Mouse (Mus musculus): ENCODE measurements around the gene Gm11444.

Gm11444 gene

DNA sequence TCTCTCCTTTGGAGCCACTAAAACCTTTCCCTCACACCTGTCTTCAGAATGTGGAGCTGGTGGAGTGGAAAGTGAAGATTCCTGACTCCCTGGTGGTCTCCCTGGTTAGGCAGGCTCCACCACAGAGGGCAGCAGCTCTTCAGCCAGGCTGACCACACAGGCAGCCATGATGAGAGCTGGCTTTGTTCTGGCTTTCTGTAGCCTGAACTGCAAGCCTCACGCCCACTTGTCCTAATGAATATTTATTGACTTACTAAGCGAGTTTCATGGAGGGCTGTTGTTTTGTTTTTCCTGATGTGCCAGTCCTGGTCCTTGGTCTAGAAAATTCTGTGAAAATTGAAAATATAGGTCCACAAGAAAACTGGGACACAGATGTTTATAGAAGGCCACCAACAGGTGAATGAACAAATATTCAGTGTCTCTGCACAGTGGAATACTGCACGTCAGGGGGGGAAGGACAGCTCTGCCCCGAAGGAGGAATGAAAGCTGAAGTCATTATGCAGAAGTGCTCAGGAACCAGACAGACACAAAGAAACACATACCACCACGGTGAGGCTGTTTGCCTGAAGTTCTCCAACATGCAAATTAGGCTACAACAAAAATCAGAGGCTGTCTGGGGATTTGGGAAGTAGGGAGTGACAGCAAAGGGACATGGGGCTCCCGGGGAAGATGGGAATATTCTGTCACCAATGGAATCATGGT lies 8.0 kb upstream of the Gm11444 start:
- DNase-seq (ENCODE audit: low spot score in 2 of 2) = no peak

DNA sequence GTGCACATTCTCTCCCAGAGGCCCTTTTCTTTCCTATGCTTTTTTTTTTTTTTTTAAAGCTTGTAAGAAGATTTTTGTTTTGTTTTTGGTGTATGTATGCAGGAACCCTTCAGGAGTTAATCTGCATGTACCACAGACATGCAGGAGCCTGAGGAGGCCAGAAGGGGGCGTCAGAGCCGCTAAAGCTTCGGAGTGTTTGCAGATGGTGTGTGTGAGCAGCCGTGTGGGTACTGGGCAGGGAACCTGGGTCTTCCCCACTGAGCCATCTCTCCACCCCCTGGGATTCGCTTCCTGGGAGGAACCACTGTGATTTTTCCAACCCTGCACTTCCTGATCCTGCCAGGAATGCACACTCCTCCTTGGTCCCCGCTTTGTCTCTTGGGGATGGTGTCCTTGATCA lies 625 bp upstream of the Gm11444 start:
- no peak for DNase-seq (ENCODE audit: low spot score in 2 of 2)

DNA sequence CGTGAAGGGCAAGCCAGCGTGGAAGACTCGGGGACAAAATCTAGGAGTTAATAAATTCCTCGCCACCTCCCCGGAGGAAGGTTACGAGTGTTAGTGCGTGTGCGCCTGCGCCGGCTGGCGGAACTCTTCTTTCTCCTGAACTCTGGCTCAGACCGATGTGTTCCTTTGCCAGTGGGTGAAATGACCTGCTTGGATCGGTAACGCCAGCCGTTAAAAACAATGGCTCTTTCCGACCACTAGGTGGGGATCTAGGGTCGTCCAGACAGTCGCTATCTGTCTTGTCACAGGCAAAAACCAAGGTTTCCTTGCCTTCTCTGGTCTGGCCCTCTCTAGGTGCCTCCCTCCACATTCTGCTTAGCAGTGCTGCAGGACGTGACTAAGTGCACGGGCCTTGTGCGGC lies 1.1 kb downstream of the Gm11444 start:
- peak in 1 of 2 experiments; percentile 32 for DNase-seq (ENCODE audit: low spot score in 2 of 2)

DNA sequence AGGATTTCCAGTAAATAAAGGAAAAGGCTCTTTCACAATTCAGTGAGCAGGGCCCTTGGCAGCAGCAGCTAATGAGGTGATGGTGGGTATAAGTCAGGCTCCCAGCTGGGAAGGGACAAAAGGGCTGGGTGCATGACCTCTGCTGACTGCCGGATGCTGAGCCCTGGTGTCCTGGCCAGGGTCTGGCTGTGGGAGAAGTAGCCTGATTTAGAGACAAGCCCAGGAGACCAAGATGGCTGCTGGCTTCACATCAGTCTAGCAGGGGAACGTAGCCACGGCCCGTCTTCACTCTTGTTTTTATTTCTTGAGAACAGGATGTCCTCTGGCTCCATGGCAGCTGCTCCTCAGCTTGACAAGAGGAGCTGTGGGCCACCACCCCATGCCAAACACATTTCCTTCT lies 3.6 kb downstream of the Gm11444 start:
- DNase-seq (ENCODE audit: low spot score in 2 of 2) = no peak

DNA sequence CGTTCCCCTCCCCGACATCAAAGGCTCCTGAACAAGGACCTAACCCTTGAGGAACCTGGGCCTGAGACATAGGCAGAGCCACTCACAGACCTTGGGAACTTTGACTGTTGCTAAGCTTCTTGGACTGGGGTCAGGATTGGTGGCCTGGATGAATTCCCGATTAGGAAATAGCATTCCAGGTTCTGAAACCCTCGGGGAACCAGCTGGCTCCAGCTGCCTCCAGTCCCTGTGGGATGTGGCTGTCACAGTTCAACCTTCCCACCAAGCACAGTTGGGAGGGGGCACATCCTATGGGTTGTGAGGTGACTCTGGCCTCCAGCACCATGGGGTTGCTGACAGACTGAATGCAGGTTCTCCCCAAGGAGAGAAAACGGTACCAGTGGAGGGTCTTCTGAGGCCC lies 4.2 kb downstream of the Gm11444 start:
- DNase-seq (ENCODE audit: low spot score in 2 of 2) = no peak

DNA sequence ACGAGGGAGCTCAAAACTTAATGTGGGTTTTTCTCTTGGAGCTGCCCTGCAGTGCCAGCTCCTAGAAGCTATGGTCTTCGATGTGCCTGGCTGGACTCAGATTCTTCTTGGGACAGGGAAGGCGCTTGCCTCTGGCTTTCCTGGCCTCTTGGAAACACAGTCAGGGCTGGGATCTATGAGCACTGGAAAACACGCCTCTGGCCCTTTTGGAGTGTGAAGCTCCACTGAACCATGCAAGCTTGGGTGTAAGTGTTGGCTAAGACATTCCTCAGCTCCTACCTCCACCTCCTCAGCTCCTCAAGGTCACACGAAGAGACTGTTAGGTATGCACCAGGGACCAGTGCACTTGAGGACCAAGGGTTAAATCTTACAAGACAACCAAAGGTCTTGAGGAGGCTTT lies 5.2 kb downstream of the Gm11444 start:
- DNase-seq (ENCODE audit: low spot score in 2 of 2) = no peak

DNA sequence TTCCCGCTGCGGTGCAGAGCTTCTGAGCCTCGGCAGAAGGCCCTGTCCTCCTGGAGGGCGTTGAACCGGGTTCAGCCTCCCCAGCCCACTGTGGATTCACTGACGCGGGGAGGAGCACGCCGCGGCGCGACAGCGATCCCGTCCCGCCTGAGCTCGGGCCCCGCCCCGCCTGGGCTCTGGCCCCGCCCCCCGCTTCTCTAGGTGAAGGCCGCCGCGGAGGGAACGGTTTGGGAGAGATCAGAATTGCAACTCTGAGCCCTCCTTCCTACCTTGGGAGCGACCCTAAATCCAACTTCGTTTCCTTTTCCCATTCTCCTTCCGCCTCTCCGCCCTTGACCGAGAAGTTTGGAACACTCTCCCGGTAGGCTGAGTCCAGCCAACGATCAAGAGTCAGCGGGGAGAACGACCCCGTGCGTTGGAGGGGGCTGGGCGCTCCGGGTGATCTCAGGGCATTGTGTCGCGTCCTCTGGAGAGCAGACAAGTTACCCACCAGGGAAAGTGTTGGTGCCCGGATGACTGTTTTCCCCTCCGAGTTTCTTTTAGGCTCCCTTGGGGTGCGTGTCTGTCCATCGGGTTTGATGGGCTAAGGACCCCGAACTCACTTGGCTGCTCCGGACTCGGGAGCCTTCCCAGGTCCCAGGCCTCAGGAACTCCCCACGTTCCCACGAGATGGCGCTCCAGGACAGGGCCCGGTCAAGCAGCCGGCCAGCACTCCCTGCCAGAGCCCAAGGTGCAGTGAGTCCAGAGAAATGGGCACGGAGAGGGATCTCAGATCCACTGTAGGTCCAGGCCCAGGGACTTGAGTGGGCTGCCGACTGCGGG lies 5.8 kb downstream of the Gm11444 start:
- peak; percentile 32 to 61 for DNase-seq (ENCODE audit: low spot score in 2 of 2)

DNA sequence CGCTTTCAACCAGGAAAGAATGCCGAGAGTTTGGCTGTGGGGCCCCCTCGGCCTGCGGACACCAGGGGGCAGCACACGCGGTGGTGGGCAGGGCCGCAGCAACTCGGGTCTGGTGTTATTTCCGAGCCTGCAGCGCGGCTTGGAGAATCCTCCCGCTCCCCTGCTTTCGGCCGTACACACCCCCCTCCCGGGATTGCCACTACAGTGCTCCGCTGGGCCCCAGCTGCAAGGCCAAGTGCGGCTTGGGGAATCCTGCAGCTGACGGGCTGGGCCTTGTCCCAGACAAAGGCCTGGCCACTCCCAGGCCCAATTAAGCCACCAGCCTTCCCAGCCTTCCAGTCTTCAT lies 6.8 kb downstream of the Gm11444 start:
- DNase-seq (ENCODE audit: low spot score in 2 of 2) = no peak

DNA sequence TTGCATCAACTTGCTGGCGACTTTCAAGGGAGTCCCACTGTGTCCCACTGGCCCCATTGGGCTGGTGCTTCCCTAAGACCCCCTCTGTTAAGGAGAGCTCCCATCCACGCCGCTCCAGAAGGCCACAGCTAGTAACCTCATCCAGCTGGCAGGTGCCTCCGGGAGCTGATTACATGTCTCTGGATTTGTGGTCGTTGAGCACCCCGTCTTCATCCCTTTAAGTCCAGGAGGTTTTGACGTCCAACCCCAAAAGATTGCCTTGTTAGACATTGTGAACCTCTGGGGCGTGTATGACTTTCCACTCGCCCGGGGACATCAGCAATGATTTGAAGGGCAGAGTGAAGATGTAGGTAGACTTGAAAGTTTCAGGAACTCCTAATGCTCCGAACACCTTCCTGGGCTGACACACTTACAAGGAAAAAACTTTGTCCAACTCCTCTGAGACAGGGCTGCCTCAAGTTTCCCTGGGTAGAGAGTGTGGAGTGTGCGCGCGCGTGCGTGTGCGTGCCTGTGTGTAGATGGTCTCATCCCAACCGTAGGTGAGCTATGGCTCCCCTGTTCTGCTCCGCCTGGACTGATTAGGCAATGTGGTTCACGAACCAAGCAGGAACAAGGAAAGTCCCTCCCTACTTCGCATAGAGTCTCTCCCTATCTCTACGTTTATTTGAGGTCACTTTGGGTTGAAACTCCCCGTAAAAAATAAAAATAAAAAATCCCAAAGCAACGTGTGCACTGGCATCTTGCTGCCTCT lies 7.4 kb downstream of the Gm11444 start:
- no peak for DNase-seq (ENCODE audit: low spot score in 2 of 2)

DNA sequence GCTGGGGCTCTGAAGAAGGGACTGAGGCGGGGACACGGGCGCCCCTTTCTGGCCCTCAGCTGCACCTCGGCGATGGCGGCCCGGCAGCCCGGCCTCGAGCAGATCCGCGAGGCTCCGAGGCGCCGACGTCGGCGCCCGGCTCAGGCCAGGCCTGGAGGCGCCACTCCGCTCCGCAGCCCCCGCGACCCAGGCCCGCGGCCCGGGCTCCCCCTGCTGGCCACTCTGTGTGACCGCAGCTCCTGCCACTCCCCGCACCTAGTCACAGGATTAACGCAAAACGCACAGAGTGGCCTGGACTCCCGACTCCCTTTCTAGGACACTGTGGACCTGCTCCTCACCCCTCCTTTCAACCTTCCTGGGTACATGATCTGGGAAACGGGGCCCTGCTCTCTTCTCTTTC lies 8.2 kb downstream of the Gm11444 start:
- DNase-seq (ENCODE audit: low spot score in 2 of 2) = no peak

DNA sequence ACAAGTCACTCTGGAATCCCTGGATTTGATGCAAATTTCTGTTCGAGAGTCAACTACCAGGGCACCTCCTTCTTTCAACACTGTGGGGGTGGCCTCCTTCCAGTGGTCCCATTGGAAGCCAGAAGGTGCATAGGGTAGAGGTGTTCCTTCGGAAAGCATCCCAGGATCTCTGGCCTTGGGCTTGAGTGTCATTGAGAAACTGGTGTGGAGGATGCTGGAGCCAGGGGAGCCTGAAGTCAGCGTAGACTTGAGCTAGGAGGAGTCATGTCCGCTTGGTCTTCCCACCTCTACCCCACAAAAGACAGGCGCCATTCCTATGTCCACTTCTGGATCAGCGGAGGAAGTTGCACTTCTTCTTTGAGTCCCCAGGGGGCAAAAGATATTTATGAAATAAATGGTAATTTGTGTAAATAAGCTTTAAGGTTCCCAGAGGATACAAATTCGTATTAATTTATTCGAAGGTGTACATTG lies 8.9 kb downstream of the Gm11444 start:
- no peak for DNase-seq (ENCODE audit: low spot score in 2 of 2)

DNA sequence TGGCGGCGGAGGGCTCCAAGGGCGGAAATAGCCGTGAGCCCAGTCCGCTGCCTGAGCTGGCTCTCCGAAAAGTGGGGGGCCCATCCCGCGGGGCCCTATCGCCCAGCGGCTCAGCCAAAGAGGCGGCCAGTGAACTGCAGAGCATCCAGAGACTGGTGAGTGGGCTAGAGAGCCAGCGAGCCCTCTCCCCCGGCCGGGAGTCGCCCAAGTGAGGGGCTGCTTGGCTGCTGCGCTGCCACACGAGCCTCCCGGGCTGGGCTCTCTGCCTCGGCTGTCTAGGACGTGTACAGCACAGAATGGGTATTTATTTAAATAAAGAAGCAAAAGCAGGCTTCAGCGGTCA lies 9.4 kb downstream of the Gm11444 start:
- no peak for DNase-seq (ENCODE audit: low spot score in 2 of 2)

DNA sequence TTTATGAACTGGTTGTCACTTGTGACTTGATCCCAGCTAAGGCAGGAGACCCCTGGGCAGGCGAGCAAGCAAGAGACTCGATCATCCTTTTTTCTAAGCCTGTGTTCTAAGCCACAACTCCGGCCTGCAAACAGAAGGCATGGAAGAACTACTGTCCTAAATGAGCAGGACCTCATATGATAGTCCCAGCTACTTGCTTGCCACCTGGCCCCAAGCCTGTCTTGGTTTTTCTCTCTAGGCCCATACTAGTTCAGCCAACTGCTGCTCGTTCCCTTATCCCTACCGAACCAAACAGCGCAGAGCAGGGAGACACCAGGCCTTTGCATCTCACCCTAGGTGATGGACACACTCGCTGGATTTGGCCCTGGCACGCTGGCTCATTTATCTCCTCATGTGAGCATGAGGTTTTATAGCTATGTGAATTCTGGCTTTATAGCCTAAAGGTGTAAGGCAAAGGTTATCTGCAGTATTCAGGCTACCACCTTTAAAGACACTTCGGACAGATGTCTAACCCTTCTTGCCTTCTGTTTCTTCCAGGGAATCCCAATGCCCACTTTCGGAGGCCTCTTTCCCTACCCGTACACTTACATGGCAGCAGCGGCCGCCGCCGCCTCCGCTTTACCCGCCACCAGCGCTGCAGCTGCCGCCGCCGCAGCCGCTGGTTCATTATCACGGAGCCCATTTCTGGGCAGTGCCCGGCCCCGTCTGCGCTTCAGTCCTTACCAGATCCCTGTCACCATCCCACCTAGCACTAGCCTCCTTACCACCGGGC lies 9.9 kb downstream of the Gm11444 start:
- DNase-seq (ENCODE audit: low spot score in 2 of 2) = no peak

DNA sequence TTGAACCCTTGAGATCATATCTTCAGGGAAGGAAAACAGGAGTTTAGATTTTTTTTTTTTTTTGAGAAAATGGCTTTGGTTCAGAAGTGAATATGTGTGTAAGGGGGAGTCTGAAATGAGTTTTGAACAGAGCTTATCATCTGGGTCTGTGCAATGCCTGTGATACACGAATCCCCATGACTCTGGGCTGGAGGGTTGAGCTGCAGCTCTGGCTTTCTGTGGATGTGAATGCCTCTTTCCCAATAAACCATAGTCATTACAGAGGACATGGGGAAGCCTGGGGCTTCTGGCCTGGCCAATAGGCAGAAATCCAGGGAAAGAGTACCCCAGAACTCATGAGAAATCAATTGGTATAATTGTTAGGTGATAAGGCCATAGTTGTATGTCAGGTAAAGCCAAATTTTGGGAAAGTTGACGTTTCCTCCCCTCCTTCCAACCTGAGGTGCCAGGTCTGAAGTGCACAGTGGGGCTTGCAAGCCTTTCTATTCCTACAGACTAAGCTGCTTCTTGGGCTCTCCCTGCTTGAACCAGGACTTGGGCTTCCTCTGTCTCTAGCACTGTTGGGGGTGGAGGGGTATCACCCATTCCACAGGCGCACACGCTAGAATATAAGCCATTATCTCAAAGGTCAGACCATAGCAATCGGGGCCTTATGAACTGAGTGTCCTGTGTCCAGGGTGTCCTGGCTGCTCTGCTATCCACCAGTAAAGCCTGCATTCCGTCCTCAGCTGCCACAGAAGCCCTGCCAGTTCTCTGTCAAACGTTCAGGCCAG lies 10.7 kb downstream of the Gm11444 start:
- DNase-seq (ENCODE audit: low spot score in 2 of 2) = no peak

DNA sequence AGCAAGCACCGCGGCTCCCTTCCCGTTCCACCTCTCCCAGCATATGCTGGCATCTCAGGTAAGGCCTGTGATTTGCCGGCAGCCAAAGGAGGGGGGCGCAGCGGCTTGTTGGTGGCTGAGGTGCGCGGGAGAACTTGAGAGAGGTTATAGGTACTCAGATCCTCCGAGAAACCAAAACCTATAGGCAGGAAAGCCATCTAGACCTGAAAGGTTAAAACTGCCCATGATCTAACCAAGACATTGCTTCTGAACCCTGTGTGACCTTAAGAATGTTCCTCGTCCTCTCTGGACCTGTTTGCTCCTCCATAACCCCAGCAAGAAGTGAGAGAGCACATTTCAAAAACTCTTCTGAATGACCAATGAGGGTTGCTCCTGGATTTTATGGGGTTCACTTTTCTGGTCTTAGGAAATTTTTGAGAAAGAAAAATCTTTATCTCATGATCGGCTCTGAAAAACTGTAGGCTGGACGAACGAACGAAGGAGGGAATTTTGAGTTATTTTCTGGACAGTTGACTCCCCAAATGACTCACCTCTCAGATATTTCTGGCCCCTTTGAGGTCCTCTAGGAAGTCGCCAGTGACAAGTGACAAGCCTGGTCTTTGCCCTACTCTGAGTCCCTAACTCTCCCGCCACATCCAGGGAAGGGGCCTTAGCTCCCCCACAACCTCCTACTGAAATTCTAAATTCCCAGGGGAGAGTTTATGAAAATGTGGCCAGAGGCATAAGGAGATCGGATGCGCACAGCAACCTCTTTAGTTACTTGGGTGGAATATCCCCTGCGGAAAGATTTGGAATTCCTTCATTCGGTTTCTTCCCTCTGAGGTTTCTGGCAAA lies 11.5 kb downstream of the Gm11444 start:
- DNase-seq (ENCODE audit: low spot score in 2 of 2) = no peak

DNA sequence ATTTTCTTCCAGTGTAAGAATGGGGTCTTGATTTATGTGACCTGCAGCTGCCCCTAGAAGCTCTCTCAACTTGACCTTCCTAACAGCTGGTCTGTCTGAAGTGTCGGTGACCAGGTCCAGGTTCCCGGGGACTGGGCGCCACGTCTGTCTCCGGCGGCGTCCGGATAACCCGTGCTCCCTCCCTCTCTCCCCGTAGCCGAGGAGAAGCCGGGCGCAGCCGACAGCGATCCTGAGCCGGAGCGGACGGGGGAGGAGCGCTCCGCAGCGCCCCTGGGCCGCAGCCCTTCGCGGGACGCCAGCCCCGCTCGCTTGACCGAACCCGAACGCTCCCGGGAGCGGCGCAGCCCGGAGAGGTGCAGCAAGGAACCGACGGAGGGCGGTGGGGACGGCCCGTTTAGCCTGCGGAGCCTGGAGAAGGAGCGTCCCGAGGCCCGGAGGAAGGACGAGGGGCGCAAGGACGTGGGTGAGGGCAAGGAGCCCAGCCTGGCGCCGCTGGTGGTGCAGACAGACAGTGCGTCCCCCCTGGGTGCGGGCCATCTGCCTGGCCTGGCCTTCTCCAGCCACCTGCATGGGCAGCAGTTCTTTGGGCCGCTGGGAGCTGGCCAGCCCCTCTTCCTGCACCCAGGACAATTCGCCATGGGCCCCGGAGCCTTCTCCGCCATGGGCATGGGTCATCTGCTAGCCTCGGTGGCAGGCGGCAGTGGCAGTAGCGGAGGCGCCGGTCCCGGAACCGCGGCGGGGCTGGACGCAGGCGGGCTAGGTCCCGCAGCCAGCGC lies 12.3 kb downstream of the Gm11444 start:
- no peak for DNase-seq (ENCODE audit: low spot score in 2 of 2)

DNA sequence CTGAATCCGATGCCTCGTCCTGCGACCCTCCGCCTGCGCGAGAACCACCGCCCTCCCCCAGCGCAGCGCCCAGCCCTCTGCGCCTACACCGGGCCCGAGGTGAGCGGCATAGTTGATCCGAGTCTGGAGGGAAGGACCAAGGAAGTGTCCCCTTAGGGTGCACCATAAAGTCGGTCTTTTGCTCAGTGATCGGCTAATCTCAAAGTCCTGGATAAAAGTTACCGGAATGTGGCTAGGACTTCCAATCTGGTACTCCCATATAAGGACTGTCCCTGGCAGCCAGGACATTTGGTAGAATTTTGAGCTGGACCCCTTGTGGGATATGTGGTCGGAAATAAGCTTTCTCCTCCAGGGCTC lies 12.9 kb downstream of the Gm11444 start:
- DNase-seq (ENCODE audit: low spot score in 2 of 2) = no peak

DNA sequence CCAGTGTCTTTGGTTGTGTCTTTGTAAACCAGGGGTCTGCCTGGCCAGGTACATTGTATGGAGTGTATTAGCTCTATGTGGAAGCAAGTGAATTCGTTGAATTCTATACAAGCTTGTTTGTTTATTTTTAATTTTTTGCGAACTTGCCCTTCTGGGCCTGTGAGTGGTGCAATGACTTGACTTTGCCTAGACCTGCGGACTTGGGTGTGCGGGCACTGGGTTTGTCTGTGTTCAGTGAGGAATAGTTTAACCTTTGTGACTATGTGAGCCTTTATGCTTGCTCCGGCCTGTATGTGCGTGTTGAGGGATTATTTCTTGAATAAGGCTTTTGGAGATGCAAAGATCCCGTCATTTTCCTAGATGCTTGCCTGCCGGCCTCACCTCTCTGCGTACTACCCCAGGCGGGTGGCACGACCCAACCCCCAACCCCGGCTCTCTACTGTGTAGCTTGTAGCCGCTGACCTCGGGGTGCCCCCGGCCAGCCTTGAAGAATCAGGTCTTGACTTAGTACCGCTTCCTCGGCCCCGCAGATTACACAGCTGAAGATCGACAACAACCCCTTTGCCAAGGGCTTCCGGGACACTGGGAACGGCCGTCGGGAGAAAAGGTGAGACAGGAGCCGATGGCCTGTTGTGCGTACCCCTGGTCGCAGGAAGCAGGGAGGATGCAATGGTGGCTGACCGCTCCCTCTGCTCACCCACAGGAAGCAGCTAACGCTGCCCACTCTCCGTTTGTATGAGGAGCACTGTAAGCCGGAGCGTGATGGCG lies 13.4 kb downstream of the Gm11444 start:
- DNase-seq (ENCODE audit: low spot score in 2 of 2) = no peak
